ENCODE assay signal across 8 mouse cellular contexts in genomic region chr14:25108101-25108652, GRCm38 (mm10).
A peak's percentile ranks its signal among the peaks of the same experiment; 100 is the strongest.
DNase-seq lines count a peak whose midpoint lies in the region; ATAC-seq lines count a peak whose summit lies in the region.

No protein-coding gene starts in this region.

- peak; percentile 73 for DNase-seq in retina, embryonic 14.5 days (ENCODE audit: low spot score)
- no peak for DNase-seq in retina, postnatal 1 day
- peak; percentile 87 for DNase-seq in thymus, postnatal 14 days
- DNase-seq in frontal cortex, postnatal 14 days (ENCODE audit: low spot score in 2 of 2): no peak
- DNase-seq in left cerebral cortex, postnatal 25 days (ENCODE audit: low spot score in 2 of 2): no peak

- H3K9me3 ChIP-seq in forebrain, embryonic 16.5 days (ENCODE audit: control insufficient read depth, low read length): no peaks in the 10 kb centered on the region
- H3K9me3 ChIP-seq in kidney, embryonic 16.5 days (ENCODE audit: low read length): no peaks in the 10 kb centered on the region
- no peaks in the 10 kb centered on the region for H3K9me3 ChIP-seq in midbrain, embryonic 12.5 days

- peak overlapping the region; percentile 64 for H3K9ac ChIP-seq in forebrain, embryonic 16.5 days (replicated peaks; ENCODE audit: low read depth, low read length)
- peak overlapping the region; percentile 65 for H3K9ac ChIP-seq in kidney, embryonic 16.5 days (replicated peaks; ENCODE audit: low read length)
- peak overlapping the region; percentile 63 for H3K9ac ChIP-seq in midbrain, embryonic 12.5 days (replicated peaks)

- 3% methylated on average over 17 of the region's 17 CpGs for WGBS in forebrain, embryonic 16.5 days
- WGBS in kidney, embryonic 16.5 days: 7% methylated on average over 17 of the region's 17 CpGs
- WGBS in midbrain, embryonic 12.5 days: 5% methylated on average over 17 of the region's 17 CpGs

- H3K4me1 ChIP-seq in forebrain, embryonic 16.5 days (replicated peaks; ENCODE audit: control insufficient read depth, insufficient read depth, low read length): peaks cover 26% of the 10 kb centered on the region
- peaks cover 37% of the 10 kb centered on the region for H3K4me1 ChIP-seq in kidney, embryonic 16.5 days (ENCODE audit: insufficient read depth, low read length)
- peaks cover 40% of the 10 kb centered on the region for H3K4me1 ChIP-seq in midbrain, embryonic 12.5 days

- H3K27ac ChIP-seq in forebrain, embryonic 16.5 days (ENCODE audit: low read length): peak overlapping the region; percentile 93
- H3K27ac ChIP-seq in kidney, embryonic 16.5 days (ENCODE audit: low read length): peak overlapping the region; percentile 97
- peak overlapping the region; percentile 99 for H3K27ac ChIP-seq in midbrain, embryonic 12.5 days (replicated peaks)

- intact Hi-C loops in left cerebral cortex, postnatal 25 days (cut with DNase I): no loop called here

- no peaks in the 10 kb centered on the region for H3K36me3 ChIP-seq in forebrain, embryonic 16.5 days (ENCODE audit: control insufficient read depth, insufficient read depth)
- H3K36me3 ChIP-seq in kidney, embryonic 16.5 days (ENCODE audit: insufficient read depth, low read length): no peaks in the 10 kb centered on the region
- H3K36me3 ChIP-seq in midbrain, embryonic 12.5 days: no peaks in the 10 kb centered on the region

- peak overlapping the region; percentile 51 for H3K4me2 ChIP-seq in forebrain, embryonic 16.5 days (ENCODE audit: low read length)
- H3K4me2 ChIP-seq in kidney, embryonic 16.5 days (replicated peaks; ENCODE audit: low read depth, low read length): peak overlapping the region; percentile 52
- peak overlapping the region; percentile 48 for H3K4me2 ChIP-seq in midbrain, embryonic 12.5 days (replicated peaks)

- H3K4me3 ChIP-seq in forebrain, embryonic 16.5 days (replicated peaks; ENCODE audit: low read length): peak overlapping the region; percentile 18
- peak overlapping the region; percentile 25; the same call in 1 of the 2 replicates for H3K4me3 ChIP-seq in kidney, embryonic 16.5 days (ENCODE audit: low read length)
- H3K4me3 ChIP-seq in midbrain, embryonic 12.5 days: peak overlapping the region; percentile 22; the same call in 1 of the 2 replicates

- H3K27me3 ChIP-seq in forebrain, embryonic 16.5 days (replicated peaks; ENCODE audit: control insufficient read depth, insufficient read depth, low read length): no peaks in the 10 kb centered on the region
- H3K27me3 ChIP-seq in kidney, embryonic 16.5 days (ENCODE audit: insufficient read depth, low read length): no peaks in the 10 kb centered on the region
- H3K27me3 ChIP-seq in midbrain, embryonic 12.5 days: no peaks in the 10 kb centered on the region

- peak; percentile 49 for ATAC-seq in forebrain, embryonic 16.5 days
- ATAC-seq in kidney, embryonic 16.5 days (ENCODE audit: low FRiP score, low TSS enrichment): peak; percentile 26
- ATAC-seq in midbrain, embryonic 12.5 days (ENCODE audit: low FRiP score, low read depth): peak; percentile 57

Comparison
In these comparisons a context has a peak if more than half of its experiments do, and no peak if none do; other contexts are left out.
1. DNase-seq: peak in retina, embryonic 14.5 days (single experiment) and thymus, postnatal 14 days (single experiment); none in retina, postnatal 1 day (single experiment), frontal cortex, postnatal 14 days (0 of 2) and left cerebral cortex, postnatal 25 days (0 of 2).
2. Peak in every context shown above with its lines, with median percentiles within 50 percentile points of each other: ATAC-seq, H3K27ac ChIP-seq, H3K4me2 ChIP-seq, H3K4me3 ChIP-seq and H3K9ac ChIP-seq.